Mouse (Mus musculus) liver, embryonic 12.5 days (tissue): ENCODE results near the gene Slc24a3. TPM values are rescaled to one million over a fixed set of nuclear protein-coding genes. Genes with fewer than 3 reads are reported as not detected.

Source experiments
- ATAC-seq: fragments of 200-750 bp; cut with Nextera tagmentation; 2 replicates; pipeline ENCODE4 v1.8.0; 2017; ENCODE audit warnings: moderate number of reproducible peaks, mild to moderate bottlenecking, moderate library complexity
- H3K27ac ChIP-seq: fragments of 300-500 bp; sonication (generic); 2 replicates; pipeline ENCODE4 v1.5.1; 2016; ENCODE audit warnings: mild to moderate bottlenecking
- H3K27me3 ChIP-seq: fragments of 300-500 bp; sonication (generic); replicated peaks from 2 replicates; pipeline ENCODE4 v1.6.1; 2016; ENCODE audit warnings: mild to moderate bottlenecking, moderate library complexity
- H3K36me3 ChIP-seq: fragments of 300-500 bp; sonication (generic); 2 replicates; pipeline ENCODE4 v1.6.1; 2016; ENCODE audit warnings: mild to moderate bottlenecking, moderate library complexity
- H3K4me1 ChIP-seq: fragments of 300-500 bp; sonication (generic); 2 replicates; pipeline ENCODE4 v1.6.1; 2016
- H3K4me2 ChIP-seq: fragments of 300-500 bp; sonication (generic); 2 replicates; pipeline ENCODE4 v1.6.1; 2016; ENCODE audit warnings: mild to moderate bottlenecking, moderate library complexity
- H3K4me3 ChIP-seq: fragments of 300-500 bp; sonication (generic); 2 replicates; pipeline ENCODE4 v1.5.1; 2016; ENCODE audit warnings: mild to moderate bottlenecking, moderate library complexity
- H3K9ac ChIP-seq: fragments of 300-500 bp; sonication (generic); 2 replicates; pipeline ENCODE4 v1.6.1; 2016; ENCODE audit warnings: mild to moderate bottlenecking, moderate library complexity
- H3K9me3 ChIP-seq: fragments of 300-500 bp; sonication (generic); replicated peaks from 2 replicates; pipeline ENCODE4 v1.6.1; 2016; ENCODE audit warnings: mild to moderate bottlenecking, moderate library complexity
- WGBS: fragments of 180-500 bp; shearing (Covaris S2); methylation state at CpG from one replicate; pipeline ENCODE4 v1.1.7; 2016; ENCODE audit not compliant: insufficient replicate concordance; 5-methylcytosine and 5-hydroxymethylcytosine counted together
- polyA plus RNA-seq: library from polyadenylated mRNA; unstranded; fragments of >200 nt; fragmentation: Nextera tagmentation; extraction: Ambion mirVana; gene quantifications from 2 replicates; pipeline ENCODE4 v1.2.1, GENCODE M21; 2016

Gene Slc24a3
- polyA plus RNA-seq, 1 experiment from 2014 or later = 1.6 TPM

DNA sequence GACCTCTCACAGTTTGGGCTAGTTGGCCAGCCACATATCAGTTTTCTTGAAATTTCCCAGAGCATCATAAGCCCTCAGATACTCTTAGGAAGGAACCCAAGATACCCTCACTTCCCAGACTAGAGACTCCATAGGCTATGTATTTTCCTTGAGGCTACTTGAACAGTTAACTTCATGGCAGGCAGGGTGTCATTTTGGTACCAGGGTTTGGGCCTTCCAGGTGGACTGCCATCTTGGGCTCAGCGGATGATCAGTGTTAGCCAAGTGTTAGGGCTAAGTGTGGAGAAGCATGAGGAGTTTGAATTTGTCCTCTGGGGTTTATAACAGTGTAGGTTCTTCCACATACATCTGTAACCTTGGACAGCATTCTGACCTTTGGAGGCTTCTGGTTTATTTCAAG is 124.6 kb downstream of the Slc24a3 start:
- Histone ChIP-seq H3K4me1 (no peaks in the 10 kb centered on the region), H3K27ac (no peak overlapping the region), H3K4me2 (no peak overlapping the region), H3K4me3 (no peak overlapping the region), H3K9ac (no peak overlapping the region), H3K9me3 (no peaks in the 10 kb centered on the region), H3K36me3 (no peaks in the 10 kb centered on the region), H3K27me3 (no peaks in the 10 kb centered on the region)
- whole genome bisulfite sequencing = 83% methylated on average over 1 of the region's 1 CpGs
- ATAC-seq = no peak

DNA sequence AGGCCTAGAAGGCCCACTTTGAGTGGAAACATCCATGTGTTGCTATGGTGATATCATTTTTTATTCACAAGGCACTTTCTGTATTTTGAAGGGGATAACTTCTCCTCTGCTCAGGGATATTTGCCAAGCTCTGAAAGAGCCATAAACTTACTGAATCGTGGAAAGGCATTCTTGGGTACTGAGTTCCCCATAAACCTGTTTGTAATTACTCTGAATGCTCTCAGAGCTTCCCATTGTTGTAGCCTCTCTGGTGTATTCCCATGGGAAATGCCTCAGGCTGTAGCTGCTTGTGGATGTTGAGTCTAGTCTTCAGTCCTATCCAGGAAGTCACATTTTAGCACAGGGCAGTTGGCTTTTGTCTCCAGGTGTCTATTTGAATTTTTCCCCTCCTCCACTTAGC is 125.3 kb downstream of the Slc24a3 start:
- H3K4me3 ChIP-seq = no peak overlapping the region
- H3K36me3 ChIP-seq = no peaks in the 10 kb centered on the region
- H3K27ac ChIP-seq = no peak overlapping the region
- WGBS = 57% methylated on average over 1 of the region's 1 CpGs
- no peak for ATAC-seq
- H3K4me2 ChIP-seq = no peak overlapping the region
- H3K9me3 ChIP-seq = no peaks in the 10 kb centered on the region
- H3K4me1 ChIP-seq = no peaks in the 10 kb centered on the region
- no peak overlapping the region for H3K9ac ChIP-seq
- H3K27me3 ChIP-seq = no peaks in the 10 kb centered on the region

DNA sequence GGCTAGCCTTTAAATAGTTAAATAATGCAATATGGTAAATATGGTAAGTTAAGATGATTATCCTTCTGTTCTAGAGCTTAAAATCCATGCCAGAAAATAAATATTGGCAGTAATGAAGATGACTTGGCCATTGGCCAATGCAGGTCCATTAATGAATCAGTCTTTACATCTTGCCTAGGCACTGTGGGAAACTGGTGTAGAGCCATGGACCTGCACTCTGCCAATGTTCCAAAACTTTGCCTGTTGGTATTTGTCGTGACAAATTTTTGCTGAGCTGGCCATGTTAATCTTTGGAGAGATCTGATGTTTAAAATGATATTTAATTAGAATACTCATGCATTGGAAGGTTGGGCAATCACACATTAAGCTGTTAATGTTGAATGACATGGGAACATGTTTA is 129.4 kb downstream of the Slc24a3 start:
- Histone ChIP-seq H3K9ac (no peak overlapping the region), H3K9me3 (no peaks in the 10 kb centered on the region), H3K27ac (no peak overlapping the region), H3K4me2 (no peak overlapping the region), H3K4me1 (peaks cover 10% of the 10 kb centered on the region; the same call in 1 of the 2 replicates), H3K36me3 (no peaks in the 10 kb centered on the region), H3K27me3 (no peaks in the 10 kb centered on the region), H3K4me3 (no peak overlapping the region)
- no peak for ATAC-seq
- WGBS = 71% methylated on average over 1 of the region's 1 CpGs

DNA sequence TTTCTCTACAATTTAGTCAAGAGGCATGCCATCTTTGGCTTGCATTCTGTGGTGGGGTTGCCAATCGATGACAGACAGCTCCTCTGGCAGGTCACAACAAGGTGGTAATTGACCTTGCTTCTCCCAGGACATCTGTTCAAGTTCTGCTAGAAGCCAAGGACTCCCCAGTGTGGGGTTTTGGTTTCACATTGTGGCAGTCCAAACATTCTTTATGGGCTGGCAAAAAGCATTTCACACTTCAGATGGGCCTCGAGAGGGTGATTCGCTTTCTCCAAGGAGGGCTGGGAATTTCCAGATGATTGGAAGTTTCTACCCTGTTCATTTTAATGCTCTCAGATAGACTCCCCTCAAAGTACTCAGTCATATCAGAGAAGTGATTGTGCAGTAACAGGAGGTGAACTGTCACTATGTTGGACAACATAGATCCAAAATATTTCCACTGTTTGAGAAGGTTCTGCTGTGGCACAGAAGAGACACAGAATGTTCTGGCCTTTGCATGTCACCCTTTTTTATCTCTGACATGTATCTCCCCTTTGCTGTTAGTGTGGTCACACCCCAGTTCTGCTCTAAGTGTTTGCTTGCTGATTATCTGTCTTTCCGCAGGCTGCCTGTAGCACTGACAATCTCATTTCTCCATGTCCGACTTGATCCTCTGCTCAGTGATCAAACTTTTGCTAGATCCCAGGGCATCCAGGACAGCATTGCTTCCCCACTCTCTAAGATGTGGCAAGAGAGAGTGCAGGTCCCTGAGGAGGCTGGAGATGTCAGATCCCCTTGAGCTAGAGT is 132.6 kb downstream of the Slc24a3 start:
- no peak overlapping the region for H3K4me3 ChIP-seq
- H3K27me3 ChIP-seq = no peaks in the 10 kb centered on the region
- H3K27ac ChIP-seq = no peak overlapping the region
- no peaks in the 10 kb centered on the region for H3K36me3 ChIP-seq
- no peaks in the 10 kb centered on the region for H3K9me3 ChIP-seq
- peak; percentile 83 for ATAC-seq
- WGBS = 47% methylated on average over 5 of the region's 5 CpGs
- H3K4me2 ChIP-seq = 0 out of 2 replicates have a peak overlapping the region, but pooled peaks have one; percentile 6
- H3K9ac ChIP-seq = no peak overlapping the region
- peaks cover 10% of the 10 kb centered on the region; the same call in 1 of the 2 replicates for H3K4me1 ChIP-seq

DNA sequence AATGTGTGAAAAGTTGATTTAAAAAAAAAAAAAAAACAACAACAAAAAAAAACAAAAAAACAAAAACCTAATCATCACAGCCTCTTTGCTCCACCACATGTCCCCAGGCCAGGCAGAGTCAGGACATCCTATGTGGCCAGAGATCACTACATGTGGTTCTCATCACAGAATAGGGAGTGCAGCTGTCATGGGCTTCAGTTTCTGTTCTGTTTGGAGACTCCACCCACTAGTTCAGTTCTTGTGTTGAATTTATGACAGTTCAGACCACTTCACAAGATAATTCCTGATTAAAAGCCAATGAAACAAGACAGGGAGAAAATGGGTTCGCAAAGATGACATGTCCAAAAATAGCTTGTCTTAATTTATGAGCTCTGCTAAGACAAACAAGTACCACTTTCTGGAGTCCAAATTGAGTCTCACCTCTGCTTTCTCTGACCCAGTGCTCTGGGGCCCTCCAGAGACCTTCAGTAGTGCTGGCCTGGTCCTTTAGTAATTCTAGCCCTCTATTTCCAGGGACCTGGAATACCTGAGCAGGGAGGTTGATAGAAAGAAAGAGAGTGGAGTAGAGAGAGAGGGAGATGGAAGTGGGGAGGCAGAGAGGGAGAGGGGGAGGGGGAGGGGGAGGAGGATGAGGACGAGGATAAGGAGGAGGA is 139.8 kb downstream of the Slc24a3 start:
- no peaks in the 10 kb centered on the region for H3K27me3 ChIP-seq
- no peak overlapping the region for H3K4me2 ChIP-seq
- no peak overlapping the region for H3K4me3 ChIP-seq
- no peak overlapping the region for H3K9ac ChIP-seq
- H3K36me3 ChIP-seq = no peaks in the 10 kb centered on the region
- no peaks in the 10 kb centered on the region for H3K9me3 ChIP-seq
- no peak overlapping the region for H3K27ac ChIP-seq
- no peaks in the 10 kb centered on the region for H3K4me1 ChIP-seq
- ATAC-seq = no peak
- WGBS = 56% methylated on average over 2 of the region's 2 CpGs

DNA sequence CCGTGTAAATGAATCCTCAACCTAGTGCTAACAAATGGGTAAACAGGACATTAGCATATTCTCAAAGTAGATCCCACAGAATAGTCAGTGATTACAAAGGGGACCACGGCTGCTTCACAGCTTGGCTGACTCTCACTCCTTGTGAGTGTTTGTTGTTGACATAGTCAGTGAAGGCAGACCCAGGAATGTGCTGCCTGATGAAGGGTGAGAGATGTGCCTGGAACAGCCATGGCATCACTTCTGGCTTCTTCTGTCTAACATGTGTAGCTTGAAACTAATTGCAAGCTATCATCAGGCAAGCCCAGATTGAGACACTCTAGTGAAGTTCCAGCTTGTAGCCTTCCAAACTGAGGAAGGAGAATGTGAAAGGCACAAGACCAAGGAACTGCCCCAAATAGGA is 151.4 kb downstream of the Slc24a3 start:
- 50% methylated on average over 2 of the region's 2 CpGs for WGBS
- no peaks in the 10 kb centered on the region for H3K9me3 ChIP-seq
- no peak overlapping the region for H3K27ac ChIP-seq
- no peaks in the 10 kb centered on the region for H3K27me3 ChIP-seq
- no peaks in the 10 kb centered on the region for H3K36me3 ChIP-seq
- no peak overlapping the region for H3K4me2 ChIP-seq
- no peaks in the 10 kb centered on the region for H3K4me1 ChIP-seq
- ATAC-seq = no peak
- H3K4me3 ChIP-seq = no peak overlapping the region
- no peak overlapping the region for H3K9ac ChIP-seq

DNA sequence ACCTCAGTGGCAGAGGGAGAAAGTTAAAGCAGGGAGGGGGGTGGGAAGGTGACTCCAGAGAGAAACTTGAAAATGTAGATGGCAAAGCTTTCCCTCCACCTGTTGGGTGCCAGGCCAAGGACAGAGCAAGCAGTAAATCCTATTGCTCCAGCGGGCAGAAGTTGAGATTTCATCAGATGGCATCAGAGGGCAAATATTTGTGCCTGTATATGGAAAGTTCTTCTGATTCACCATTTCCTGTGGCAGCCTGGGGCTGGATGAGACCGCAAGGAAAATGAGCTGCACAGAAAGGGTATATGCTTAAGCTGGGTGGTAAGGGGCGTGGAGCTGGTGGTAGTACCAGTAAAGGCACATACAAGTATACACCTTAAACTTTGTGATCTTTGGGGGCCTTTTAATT is 153.7 kb downstream of the Slc24a3 start:
- WGBS = 71% methylated on average over 3 of the region's 3 CpGs
- H3K4me1 ChIP-seq = no peaks in the 10 kb centered on the region
- no peak overlapping the region for H3K9ac ChIP-seq
- no peaks in the 10 kb centered on the region for H3K36me3 ChIP-seq
- no peak overlapping the region for H3K4me2 ChIP-seq
- no peak for ATAC-seq
- H3K27ac ChIP-seq = no peak overlapping the region
- no peak overlapping the region for H3K4me3 ChIP-seq
- H3K9me3 ChIP-seq = no peaks in the 10 kb centered on the region
- H3K27me3 ChIP-seq = no peaks in the 10 kb centered on the region

GRCm38 (mm10) chr2:145321755-145322154 is 154.2 kb downstream of the Slc24a3 start:
- H3K4me1 ChIP-seq = no peaks in the 10 kb centered on the region
- no peak for ATAC-seq
- no peaks in the 10 kb centered on the region for H3K9me3 ChIP-seq
- H3K4me2 ChIP-seq = no peak overlapping the region
- no peak overlapping the region for H3K27ac ChIP-seq
- H3K9ac ChIP-seq = no peak overlapping the region
- no peaks in the 10 kb centered on the region for H3K27me3 ChIP-seq
- H3K36me3 ChIP-seq = no peaks in the 10 kb centered on the region
- no peak overlapping the region for H3K4me3 ChIP-seq

GRCm38 (mm10) chr2:145324477-145324876 is 156.9 kb downstream of the Slc24a3 start:
- Histone ChIP-seq H3K27me3 (no peaks in the 10 kb centered on the region), H3K9me3 (no peaks in the 10 kb centered on the region), H3K36me3 (no peaks in the 10 kb centered on the region), H3K9ac (no peak overlapping the region), H3K4me2 (no peak overlapping the region), H3K4me1 (no peaks in the 10 kb centered on the region), H3K4me3 (no peak overlapping the region), H3K27ac (no peak overlapping the region)
- 57% methylated on average over 3 of the region's 3 CpGs for WGBS
- no peak for ATAC-seq

DNA sequence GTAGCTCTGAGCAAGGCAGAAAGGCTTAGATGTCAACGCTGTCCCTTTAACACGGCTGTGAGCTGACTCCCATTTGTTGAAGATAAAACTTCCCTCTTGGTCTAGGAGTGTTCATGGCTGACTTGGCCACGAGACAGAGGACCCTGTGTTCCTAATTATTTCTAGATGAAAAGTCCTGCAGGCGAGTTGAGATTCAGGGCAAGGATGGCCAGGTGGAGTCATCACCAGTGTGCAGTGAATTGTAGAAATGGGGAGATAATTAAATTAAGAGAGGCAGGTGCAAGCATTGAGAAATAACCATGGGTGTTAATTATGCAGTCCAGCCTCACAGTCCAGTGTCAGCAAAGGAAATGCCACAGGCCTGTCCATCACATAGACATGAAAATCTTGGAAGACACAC is 158.3 kb downstream of the Slc24a3 start:
- no peaks in the 10 kb centered on the region for H3K9me3 ChIP-seq
- WGBS = 51% methylated on average over 4 of the region's 4 CpGs
- H3K9ac ChIP-seq = no peak overlapping the region
- H3K4me2 ChIP-seq = no peak overlapping the region
- no peaks in the 10 kb centered on the region for H3K27me3 ChIP-seq
- no peaks in the 10 kb centered on the region for H3K36me3 ChIP-seq
- no peak overlapping the region for H3K27ac ChIP-seq
- H3K4me3 ChIP-seq = no peak overlapping the region
- no peak for ATAC-seq
- no peaks in the 10 kb centered on the region for H3K4me1 ChIP-seq

DNA sequence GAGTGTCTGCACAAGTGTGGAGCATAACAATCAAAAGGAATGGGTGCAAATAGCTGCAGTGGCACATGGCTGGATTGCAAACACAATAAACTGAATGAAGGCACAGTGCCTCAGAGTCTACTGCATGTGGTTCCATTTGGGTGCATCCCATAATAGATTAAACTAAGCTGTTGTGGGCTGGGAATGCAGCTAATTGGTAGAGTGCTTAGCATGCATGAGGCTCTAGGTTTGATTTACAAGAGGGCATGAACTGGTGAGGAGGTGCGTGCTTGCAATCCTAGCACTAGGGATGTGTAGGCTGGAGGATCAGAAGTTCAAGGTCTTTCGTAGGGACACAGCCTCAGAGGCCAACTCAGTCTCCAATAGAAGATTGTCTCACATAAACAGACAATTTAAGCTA is 159.0 kb downstream of the Slc24a3 start:
- Histone ChIP-seq H3K9ac (no peak overlapping the region), H3K27ac (no peak overlapping the region), H3K27me3 (no peaks in the 10 kb centered on the region), H3K36me3 (no peaks in the 10 kb centered on the region), H3K4me2 (no peak overlapping the region), H3K4me1 (no peaks in the 10 kb centered on the region), H3K4me3 (no peak overlapping the region), H3K9me3 (no peaks in the 10 kb centered on the region)
- no peak for ATAC-seq
- 63% methylated on average over 2 of the region's 2 CpGs for WGBS

DNA sequence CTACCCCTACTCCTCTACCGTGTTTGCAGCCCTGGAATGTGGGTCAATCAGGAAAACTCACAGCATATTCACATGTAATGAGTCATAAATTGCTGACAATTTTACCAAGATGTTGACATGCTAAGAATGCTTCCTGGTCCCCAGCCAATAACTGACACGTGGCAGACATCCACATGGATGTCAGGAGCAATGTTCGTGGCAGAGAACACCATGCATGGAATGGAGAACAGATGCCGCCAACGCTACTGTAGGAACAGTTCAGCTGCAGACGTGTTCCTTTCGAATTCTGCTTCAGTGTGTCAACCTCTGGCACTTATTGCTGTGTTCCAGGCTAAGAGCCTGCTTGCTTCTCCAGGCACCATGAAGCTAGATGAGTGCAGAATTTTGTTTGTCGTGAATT is 162.2 kb downstream of the Slc24a3 start:
- no peak for ATAC-seq
- 65% methylated on average over 8 of the region's 8 CpGs for WGBS

More for the DNA sequence above, 162.2 kb downstream of the Slc24a3 start:
- no peak overlapping the region for H3K9ac ChIP-seq
- H3K36me3 ChIP-seq = no peaks in the 10 kb centered on the region
- H3K4me3 ChIP-seq = no peak overlapping the region
- no peaks in the 10 kb centered on the region for H3K4me1 ChIP-seq
- no peak overlapping the region for H3K27ac ChIP-seq
- no peaks in the 10 kb centered on the region for H3K9me3 ChIP-seq
- H3K4me2 ChIP-seq = no peak overlapping the region
- no peaks in the 10 kb centered on the region for H3K27me3 ChIP-seq
